Comparison of ENCODE assay signal across 20 mouse cellular contexts in genomic region chr3:58203806-58204205, GRCm38 (mm10).
DNase-seq lines count a peak whose midpoint lies in the region; ATAC-seq lines count a peak whose summit lies in the region.
"Had no signal": no experiment of that assay in that cellular context is flagged by ENCODE, and none has a peak within 500 bp of the region (broad histone marks: within the 10 kb centered on the region; RNA-seq: fewer than 3 reads in every experiment).

No protein-coding gene starts in this region.

- ATAC-seq in kidney, embryonic 15.5 days (replicated peaks; ENCODE audit: low FRiP score): no peak
- peak; percentile 43; the same call in 1 of the 2 replicates for ATAC-seq in embryonic facial prominence, embryonic 15.5 days (ENCODE audit: insufficient number of reproducible peaks, low FRiP score, low TSS enrichment, low read depth)
- ATAC-seq: CD4-positive, CD25-positive, alpha-beta regulatory T cell, adult 4 months; forebrain, embryonic 15.5 days had no signal

- WGBS in kidney, embryonic 15.5 days: 71% methylated on average over 2 of the region's 2 CpGs
- WGBS in embryonic facial prominence, embryonic 15.5 days: 55% methylated on average over 2 of the region's 2 CpGs

- H3K9ac ChIP-seq in kidney, embryonic 15.5 days: no peak overlapping the region
- H3K9ac ChIP-seq in embryonic facial prominence, embryonic 15.5 days: no peak overlapping the region
- H3K9ac ChIP-seq: embryonic facial prominence, embryonic 12.5 days; forebrain, embryonic 15.5 days; heart, embryonic 12.5 days; hindbrain, embryonic 14.5 days had no signal

- intact Hi-C loops in left cerebral cortex, postnatal 25 days (cut with DNase I): no loop called here

- H3K4me3 ChIP-seq in kidney, embryonic 15.5 days (replicated peaks): no peak overlapping the region
- no peak overlapping the region for H3K4me3 ChIP-seq in embryonic facial prominence, embryonic 15.5 days (replicated peaks)
- H3K4me3 ChIP-seq: embryonic facial prominence, embryonic 12.5 days; forebrain, embryonic 15.5 days; heart, embryonic 12.5 days; hindbrain, embryonic 10.5 days had no signal

- peaks cover 6% of the 10 kb centered on the region; the same call in 1 of the 2 replicates for H3K4me1 ChIP-seq in kidney, embryonic 15.5 days
- H3K4me1 ChIP-seq in embryonic facial prominence, embryonic 15.5 days: peaks cover 13% of the 10 kb centered on the region; the same call in 1 of the 2 replicates
- H3K4me1 ChIP-seq: forebrain, embryonic 15.5 days had no signal

- no peaks in the 10 kb centered on the region for H3K27me3 ChIP-seq in kidney, embryonic 15.5 days
- H3K27me3 ChIP-seq in embryonic facial prominence, embryonic 15.5 days: no peaks in the 10 kb centered on the region
- H3K27me3 ChIP-seq: embryonic facial prominence, embryonic 12.5 days; forebrain, embryonic 15.5 days; heart, embryonic 12.5 days had no signal

- peak overlapping the region; percentile 79 for H3K27ac ChIP-seq in kidney, embryonic 15.5 days
- 0 out of 2 replicates have a peak overlapping the region, but pooled peaks have one; percentile 13 for H3K27ac ChIP-seq in embryonic facial prominence, embryonic 15.5 days (replicated peaks)
- H3K27ac ChIP-seq: forebrain, embryonic 15.5 days; hindbrain, embryonic 10.5 days; hindbrain, embryonic 14.5 days had no signal

- H3K4me2 ChIP-seq in kidney, embryonic 15.5 days: no peak overlapping the region
- no peak overlapping the region for H3K4me2 ChIP-seq in embryonic facial prominence, embryonic 15.5 days (replicated peaks)
- H3K4me2 ChIP-seq: embryonic facial prominence, embryonic 12.5 days; forebrain, embryonic 15.5 days; heart, embryonic 12.5 days; hindbrain, embryonic 14.5 days had no signal

- no peak for DNase-seq in kidney, adult 8-10 months
- DNase-seq in NIH3T3 (ENCODE audit: low read depth): peak; percentile 74
- DNase-seq in left cerebral cortex, postnatal 25 days (ENCODE audit: low spot score in 2 of 2): no peak
- DNase-seq in urinary bladder, adult 18-20 months (ENCODE audit: low spot score in 2 of 2): no peak
- DNase-seq: adrenal gland, postnatal 10 days; B cell, adult 2 months; cerebellum, adult 11 months; cerebellum, adult 8-10 months; cerebellum, postnatal 14 days; embryo, embryonic 11 days; gastrocnemius, postnatal 10 days had no signal

- H3K36me3 ChIP-seq in kidney, embryonic 15.5 days: no peaks in the 10 kb centered on the region
- no peaks in the 10 kb centered on the region for H3K36me3 ChIP-seq in embryonic facial prominence, embryonic 15.5 days
- H3K36me3 ChIP-seq: embryonic facial prominence, embryonic 12.5 days; forebrain, embryonic 15.5 days; G1E; heart, embryonic 12.5 days; hindbrain, embryonic 10.5 days had no signal

- H3K9me3 ChIP-seq in kidney, embryonic 15.5 days (replicated peaks): no peaks in the 10 kb centered on the region
- H3K9me3 ChIP-seq in embryonic facial prominence, embryonic 15.5 days (replicated peaks): no peaks in the 10 kb centered on the region
- H3K9me3 ChIP-seq: embryonic facial prominence, embryonic 12.5 days; forebrain, embryonic 15.5 days; G1E had no signal
